Mouse (Mus musculus) cerebellum, adult 2 months (tissue): ENCODE measurements around the gene Gstp1.

Source experiments
- CTCF ChIP-seq: fragments of 200-500 bp; IDR thresholded peaks from 2 replicates; pipeline ENCODE4 v1.5.1; 2011; ENCODE audit warnings: low read depth, mild to moderate bottlenecking, control low read depth, low read length, moderate library complexity, borderline replicate concordance; ENCODE audit not compliant: insufficient read depth
- POLR2A ChIP-seq: fragments of 200-500 bp; IDR thresholded peaks from 2 replicates; pipeline ENCODE4 v1.6.1; 2011; ENCODE audit warnings: low read length, control low read depth, borderline replicate concordance; ENCODE audit not compliant: insufficient read depth

DNA sequence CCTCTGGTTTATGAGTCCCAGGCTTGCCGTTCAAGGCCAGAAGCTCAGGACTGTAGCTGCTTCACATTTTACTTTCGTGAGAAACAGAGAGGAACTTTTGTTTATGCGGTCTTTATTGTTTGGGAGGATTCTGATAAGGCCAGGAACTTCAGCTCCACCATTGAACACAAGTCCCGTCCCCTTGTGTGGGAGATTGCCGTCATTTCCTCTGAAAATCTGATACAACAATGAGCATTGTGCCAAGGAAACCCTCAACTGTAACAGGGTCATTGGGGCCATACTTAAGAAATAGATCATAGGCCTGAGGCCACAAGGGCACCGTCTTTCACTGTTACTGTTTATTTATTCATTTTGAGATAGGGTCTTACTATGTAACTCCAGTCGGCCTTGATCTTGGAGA lies 14.6 kb downstream of the Gstp1 start:
- no peak for TF ChIP-seq CTCF
- TF ChIP-seq POLR2A, result no peak
